Mouse (Mus musculus): ENCODE data around the gene Trp53tg5.

Gene Trp53tg5

DNA sequence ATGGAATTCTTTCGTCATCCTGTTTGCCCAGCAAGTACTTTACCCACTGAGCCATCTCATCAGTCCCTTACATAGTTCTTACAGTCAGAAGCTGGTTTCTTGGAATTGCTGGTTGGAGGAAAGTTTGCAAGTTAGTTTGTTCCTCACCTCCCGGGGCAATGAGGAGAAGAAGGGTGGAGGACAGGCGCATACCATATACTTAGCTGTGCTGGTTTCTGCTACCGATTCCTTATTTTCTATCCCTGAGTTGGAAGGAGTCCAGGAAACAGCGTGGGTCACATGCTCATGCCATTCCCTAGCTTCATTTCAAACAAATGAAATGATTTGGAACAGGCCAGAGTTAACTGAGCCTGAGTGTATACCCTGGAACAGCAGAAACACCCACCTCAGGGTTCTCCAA, 24.6 kb downstream of the Trp53tg5 start:
- WGBS = 81% methylated on average over 5 of the region's 5 CpGs

GRCm38 (mm10) chr2:164448140-164448539, 25.4 kb downstream of the Trp53tg5 start:
- 90% methylated on average over 1 of the region's 1 CpGs for WGBS

DNA sequence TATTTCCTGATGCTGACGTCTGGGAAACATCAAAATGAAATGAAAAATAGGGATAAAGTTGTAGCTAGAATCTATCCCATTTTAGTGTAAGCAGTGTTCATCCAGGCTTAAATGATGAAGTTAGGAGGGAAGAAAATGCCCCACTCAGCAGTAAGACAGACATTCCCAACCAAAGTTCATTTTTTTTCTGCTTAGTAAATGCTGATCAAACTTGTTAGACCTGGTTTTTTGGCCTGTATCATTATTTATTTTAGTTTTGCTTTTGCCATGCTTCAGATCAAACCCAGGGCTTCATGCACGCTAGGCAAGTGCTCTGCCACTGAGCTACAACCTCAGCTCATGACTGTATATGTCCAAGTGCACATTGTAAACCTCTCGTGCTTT, 27.4 kb downstream of the Trp53tg5 start:
- WGBS = 90% methylated on average over 3 of the region's 3 CpGs

GRCm38 (mm10) chr2:164445399-164446085, 28.0 kb downstream of the Trp53tg5 start:
- WGBS = 90% methylated on average over 3 of the region's 3 CpGs

- 88% methylated on average over 2 of the region's 2 CpGs for WGBS
Observed at GRCm38 (mm10) chr2:164444701-164445100, 28.8 kb downstream of the Trp53tg5 start.

DNA sequence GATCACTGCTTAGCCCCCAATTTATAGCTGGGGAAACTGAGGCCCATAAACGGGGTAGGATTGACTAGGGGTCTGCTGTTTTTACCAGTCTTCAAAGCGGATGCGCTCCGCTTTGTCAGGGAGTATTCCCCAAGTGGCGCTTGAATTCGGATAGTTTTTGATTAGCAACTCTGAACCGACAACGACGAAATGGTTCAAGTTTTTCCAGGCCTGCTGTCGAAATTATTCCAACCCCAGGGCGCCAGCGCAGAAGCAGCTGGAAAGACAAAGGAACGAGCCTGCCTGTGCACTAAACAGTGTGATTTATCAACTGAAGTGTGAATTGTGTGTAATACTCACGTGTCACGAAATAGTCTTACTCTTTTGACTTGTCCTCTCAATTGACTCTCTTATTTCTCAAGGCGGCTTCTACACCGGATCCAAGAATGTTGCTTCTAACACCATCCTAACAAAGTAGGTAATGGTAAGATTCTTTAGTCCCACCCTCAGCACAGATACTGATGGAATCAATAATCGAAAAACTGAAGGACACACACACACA, 30.0 kb downstream of the Trp53tg5 start, which contains the start of gene Sdc4:
Gene Sdc4 (minus strand): TSS at position 428 of the 541 bp plus-strand sequence.
- WGBS = 29% methylated on average over 18 of the region's 18 CpGs

DNA sequence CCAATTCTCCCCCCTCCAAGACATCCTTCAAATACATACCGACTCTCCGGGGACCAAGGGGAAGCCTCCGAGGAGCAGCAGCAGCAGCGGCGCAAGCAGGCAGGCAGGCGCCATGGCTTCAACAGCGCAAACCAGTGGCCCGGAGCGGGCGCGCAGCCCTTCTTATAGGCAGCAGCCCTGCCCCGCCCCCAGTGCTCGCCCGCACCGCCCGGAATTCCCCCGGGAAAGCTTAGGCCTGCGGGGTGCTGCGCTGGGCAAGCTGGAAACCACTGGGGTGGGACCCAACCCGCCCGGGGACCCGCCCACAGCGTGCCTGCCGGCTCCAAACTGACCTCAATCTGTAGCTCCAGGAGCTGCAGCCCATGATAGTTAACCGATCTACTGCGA, 30.5 kb downstream of the Trp53tg5 start:
- WGBS = 0% methylated on average over 26 of the region's 26 CpGs

DNA sequence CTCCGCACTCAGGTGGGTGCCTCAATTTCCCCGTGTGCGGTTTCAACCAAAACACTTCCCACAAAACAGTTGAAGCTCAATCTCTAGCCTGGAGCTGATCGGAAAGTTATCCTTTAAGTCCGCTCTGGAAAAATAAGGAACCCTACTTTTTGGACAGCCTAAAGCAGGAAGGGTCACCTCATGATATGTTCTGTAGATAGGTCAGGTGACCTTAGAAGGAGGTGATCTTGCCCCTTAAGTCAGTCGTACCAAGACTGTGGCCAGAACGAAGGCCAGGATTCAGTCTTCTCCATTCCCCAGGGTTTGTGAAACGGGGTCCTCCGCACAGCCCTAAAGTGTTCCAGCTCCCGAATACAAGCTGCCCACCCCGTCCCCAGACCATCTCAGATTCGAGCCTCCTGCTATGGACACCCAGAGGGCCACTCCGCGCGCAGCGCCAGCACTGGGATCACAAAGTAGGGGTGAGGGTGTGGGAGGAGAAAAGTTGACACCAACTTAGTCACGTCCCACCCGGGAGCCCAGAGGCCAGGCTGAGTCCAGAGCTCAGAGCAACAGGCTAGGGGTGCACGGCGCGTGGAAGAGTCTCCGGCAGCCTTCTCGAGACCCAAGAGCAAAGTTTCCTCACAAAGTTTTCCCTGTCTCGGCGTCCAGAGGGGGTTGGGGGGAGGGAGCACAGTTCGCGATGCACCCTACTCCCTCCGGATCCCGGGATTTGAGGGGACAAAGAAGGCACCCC, 31.0 kb downstream of the Trp53tg5 start:
- 10% methylated on average over 29 of the region's 29 CpGs for WGBS

GRCm38 (mm10) chr2:164441731-164442130, 31.8 kb downstream of the Trp53tg5 start:
- WGBS = 65% methylated on average over 7 of the region's 7 CpGs

DNA sequence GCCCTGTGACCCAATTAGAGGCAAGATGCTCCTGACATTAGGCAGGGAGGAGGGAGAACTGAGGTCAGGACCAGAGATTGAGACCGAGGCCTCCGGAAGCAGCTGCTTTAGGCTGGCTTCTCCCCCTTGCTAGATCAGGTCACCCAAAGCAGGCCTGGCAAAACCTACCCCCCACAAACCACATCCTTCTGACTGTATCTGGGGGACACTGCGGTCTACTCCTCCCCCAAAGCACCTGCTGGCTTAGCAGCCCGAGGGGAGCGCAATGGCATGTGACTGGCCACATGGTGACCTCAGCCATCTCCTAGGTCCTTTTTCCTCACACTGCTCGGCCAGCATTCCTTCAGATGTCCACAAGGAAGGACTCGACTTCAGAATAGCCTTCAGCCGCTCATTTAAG, 32.4 kb downstream of the Trp53tg5 start:
- WGBS = 70% methylated on average over 8 of the region's 8 CpGs

DNA sequence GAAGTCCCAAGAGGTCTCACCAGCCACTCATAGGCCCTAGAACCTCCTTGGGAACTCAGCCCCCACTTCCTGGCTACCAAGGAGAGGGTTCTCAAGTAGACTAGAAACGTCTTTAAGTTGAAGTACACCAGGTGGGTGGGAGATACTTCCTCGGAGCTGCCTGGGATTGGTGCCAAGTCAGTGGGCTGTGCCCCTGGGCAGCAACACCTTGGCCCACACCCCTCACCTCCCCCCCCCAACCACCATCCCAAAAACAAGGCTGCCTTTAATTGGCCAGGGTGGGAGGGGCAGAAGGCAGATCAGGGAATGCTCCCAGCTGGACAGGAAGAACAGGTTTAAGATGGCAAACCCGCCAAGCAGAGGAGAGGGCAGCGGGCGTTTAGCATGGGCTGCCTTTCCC, 33.2 kb downstream of the Trp53tg5 start:
- WGBS = 74% methylated on average over 5 of the region's 5 CpGs

- 66% methylated on average over 3 of the region's 3 CpGs for WGBS
Observed at GRCm38 (mm10) chr2:164439001-164439421, 34.5 kb downstream of the Trp53tg5 start.

- 78% methylated on average over 8 of the region's 8 CpGs for WGBS
Observed at GRCm38 (mm10) chr2:164438257-164438656, 35.3 kb downstream of the Trp53tg5 start.

DNA sequence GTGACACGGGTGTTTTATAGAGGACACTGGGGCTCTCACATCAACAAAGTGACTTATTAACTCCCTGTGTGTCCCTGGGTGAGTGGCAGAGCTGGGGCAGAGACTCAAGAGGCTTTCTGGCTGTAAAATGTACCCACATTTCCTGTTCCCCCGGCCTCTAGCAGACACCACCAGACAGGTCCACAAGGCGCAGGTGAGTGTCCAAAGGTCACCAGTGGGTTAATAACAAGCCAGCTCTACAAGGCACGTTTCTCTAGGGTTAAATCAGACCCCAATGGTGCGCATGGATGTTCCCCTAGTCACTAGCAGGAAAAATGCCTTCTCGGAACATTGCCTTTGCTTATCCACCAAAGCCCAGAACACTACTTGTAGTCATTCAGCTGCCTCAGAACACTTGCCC, 35.8 kb downstream of the Trp53tg5 start:
- 81% methylated on average over 6 of the region's 6 CpGs for WGBS

GRCm38 (mm10) chr2:164436961-164437360, 36.6 kb downstream of the Trp53tg5 start:
- WGBS = 80% methylated on average over 3 of the region's 3 CpGs

DNA sequence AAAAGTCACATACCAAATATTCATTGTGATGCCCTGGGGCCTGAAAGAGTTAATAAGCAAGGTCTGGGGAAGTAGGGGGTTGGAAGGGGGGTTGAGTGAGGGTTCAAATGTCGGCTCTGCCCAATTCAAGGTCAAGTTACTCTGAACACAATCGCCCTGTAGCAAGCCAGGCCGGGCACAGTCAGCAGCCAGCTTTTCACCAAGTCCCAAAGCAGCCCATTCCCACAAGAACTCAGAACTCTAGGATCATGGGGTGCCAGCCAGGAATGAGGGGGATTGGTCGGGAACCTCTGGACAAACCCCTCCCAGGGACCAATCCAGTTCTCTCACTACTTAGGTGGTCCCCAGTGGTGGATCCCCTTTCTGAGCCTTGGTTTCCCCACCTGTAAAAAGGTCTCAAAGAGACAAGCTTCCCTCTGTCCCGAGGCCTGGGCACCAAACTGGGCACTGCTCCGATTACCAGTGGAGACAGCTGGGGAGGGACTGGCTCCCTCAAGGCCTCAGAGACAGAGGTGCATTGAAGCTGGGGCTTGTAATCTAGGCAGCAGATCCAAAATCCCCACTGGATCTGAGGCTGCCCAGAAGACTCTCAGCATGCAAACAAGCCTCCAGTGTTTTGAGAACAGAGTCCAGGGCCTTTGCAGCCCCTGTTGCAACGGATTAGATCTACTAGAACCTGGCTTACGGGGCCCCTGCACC, 37.2 kb downstream of the Trp53tg5 start:
- WGBS = 50% methylated on average over 8 of the region's 8 CpGs

DNA sequence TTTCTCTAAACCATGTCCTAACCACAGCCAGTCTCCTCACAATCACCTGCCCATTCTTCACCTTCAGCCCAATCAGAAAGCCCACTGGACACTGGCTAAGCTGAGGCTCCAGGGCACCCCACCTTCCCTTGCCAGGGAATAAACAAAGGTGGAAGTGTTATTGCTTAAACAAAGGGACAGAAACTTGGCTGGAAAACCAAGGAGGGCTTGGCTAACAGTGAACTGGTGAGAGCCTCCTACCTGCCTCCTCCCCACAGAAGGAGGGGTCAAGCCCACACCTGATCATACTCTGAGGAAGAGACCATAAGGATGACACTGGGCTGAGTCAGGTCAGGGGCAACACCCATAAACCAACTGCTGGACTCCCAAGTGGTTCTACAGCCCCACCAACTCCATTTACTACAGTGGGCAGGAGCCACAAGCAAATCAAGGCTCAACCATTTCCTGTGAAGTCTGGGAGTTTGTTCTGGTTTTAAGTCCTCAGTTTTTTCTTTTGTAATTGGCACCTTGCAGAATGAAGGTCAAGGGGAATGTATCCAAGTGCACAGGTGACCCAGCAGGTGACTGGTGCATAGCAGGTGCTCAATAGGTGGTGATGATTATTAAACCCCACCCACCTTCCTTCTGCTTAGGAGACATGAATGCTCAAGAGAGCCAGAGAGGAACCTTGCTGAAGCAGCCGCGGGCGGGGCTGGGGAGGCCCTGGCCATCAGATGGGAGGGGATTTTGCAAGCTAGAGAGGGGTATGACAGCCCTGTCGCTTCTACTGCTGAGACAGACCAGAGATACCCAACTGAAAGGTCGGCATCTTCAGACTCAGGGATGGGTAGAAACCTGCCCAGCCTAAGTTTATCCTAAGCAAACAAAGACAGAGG, 38.1 kb downstream of the Trp53tg5 start:
- WGBS = 61% methylated on average over 5 of the region's 5 CpGs

- WGBS = 84% methylated on average over 3 of the region's 3 CpGs
Observed at GRCm38 (mm10) chr2:164434681-164435080, 38.8 kb downstream of the Trp53tg5 start.

DNA sequence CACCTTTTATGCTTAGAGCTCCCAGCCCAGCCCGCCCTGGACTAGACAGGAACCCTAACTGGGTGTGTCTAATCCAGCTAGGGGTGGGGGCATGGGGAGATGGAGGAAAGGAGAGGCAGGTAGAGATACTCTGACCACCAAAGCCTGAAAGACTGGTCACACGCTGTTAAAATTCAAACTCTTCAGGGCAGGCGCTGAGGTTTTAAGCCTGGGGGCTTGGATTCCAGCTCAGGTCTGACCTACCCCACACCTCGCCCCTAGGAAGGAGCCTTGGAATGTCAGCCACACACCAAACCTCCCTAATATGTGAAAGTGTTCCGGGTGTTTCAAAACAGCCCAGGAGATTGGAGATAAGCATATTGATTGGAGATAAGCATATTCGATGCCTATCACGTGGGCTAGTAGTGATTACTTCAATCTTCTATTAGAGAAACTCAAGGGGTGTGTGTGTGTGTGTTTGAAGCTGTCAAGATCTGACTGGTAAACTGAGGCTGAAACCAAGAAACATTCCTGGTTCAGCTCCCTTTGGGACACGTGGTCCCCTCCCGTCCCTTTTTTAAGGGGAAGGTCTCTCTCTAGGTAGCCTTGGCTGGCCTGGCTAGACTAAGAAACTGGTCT, 40.1 kb downstream of the Trp53tg5 start:
- WGBS = 97% methylated on average over 9 of the region's 9 CpGs

DNA sequence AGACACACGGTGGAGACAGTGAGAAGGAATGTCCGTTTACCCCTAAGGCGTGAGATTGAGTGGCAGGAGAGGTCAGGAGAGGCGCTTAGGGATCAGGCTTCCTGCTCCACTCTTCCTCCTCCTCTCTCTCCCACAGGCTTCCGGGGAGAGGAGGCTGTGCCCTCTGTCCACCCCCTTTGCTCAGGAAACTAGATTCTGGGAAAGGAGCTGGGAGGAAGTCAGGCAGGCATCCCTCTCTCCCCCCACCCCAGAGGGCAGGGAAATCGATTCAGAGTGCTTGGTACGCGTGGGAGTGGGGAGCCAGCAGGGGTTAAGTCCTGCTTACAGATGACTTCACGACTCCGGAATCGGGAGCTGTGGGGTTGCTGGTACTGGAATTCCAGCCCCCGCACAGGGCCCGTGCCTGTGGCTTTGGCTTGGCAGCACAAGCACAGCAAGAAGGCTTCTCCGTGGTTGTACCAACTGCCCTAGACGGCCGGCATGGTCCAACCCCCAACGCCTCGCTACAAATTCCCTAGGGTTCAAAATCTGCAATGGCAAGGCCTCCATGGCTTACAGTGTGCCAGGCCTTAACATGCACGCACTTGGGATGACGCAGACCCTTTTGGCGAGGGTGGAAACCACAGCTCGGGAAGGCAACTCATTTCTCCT, 40.9 kb downstream of the Trp53tg5 start:
- WGBS = 51% methylated on average over 22 of the region's 22 CpGs

Measured in cerebral cortex, adult 2 months (tissue).